Mouse (Mus musculus): ENCODE data around the gene Zbed4. TPM values are rescaled to one million over a fixed set of nuclear protein-coding genes. Genes with fewer than 3 reads are reported as not detected.
A peak's percentile ranks its signal among the peaks of the same experiment; 100 is the strongest.
"Not testable (repeated sequence)": the region's sequence is repeated elsewhere in the genome, so short reads cannot be mapped to it uniquely, and the experiment has no call there.

The Zbed4 gene
- polyA plus RNA-seq, 1 experiment from 2014 or later: 42.5 TPM

- no peak for DNase-seq (ENCODE audit: low spot score, missing footprints)
- no peaks in the 10 kb centered on the region for H3K27me3 ChIP-seq (ENCODE audit: control insufficient read depth, insufficient read depth, low read length)
- H3K4me1 ChIP-seq (ENCODE audit: control insufficient read depth, insufficient read depth, low read length): peaks cover 4% of the 10 kb centered on the region; the same call in 1 of the 2 replicates
- H3K36me3 ChIP-seq (ENCODE audit: control insufficient read depth, insufficient read depth, low read length): no peaks in the 10 kb centered on the region
- no peaks in the 10 kb centered on the region for H3K9me3 ChIP-seq (ENCODE audit: control insufficient read depth, low read length)
- H3K4me3 ChIP-seq (ENCODE audit: low read depth, low read length): no peak overlapping the region
- no peak overlapping the region for H3K9ac ChIP-seq (ENCODE audit: low read length)
- no peak overlapping the region for H3K4me2 ChIP-seq
- 95% methylated on average over 10 of the region's 10 CpGs for WGBS
- ATAC-seq (ENCODE audit: low FRiP score): no peak
- no peak overlapping the region for H3K27ac ChIP-seq (ENCODE audit: low read depth, low read length)
These were observed 1.4 kb upstream of the Zbed4 start for GRCm38 (mm10) chr15:88750032-88750431.

- Histone ChIP-seq H3K4me1 (ENCODE audit: control insufficient read depth, insufficient read depth, low read length) (peaks cover 4% of the 10 kb centered on the region; the same call in 1 of the 2 replicates), H3K4me3 (ENCODE audit: low read depth, low read length) (peak overlapping the region; percentile 94), H3K36me3 (ENCODE audit: control insufficient read depth, insufficient read depth, low read length) (0 out of 2 replicates have a peak, but pooled peaks cover 2% of the 10 kb centered on the region), H3K9me3 (ENCODE audit: control insufficient read depth, low read length) (no peaks in the 10 kb centered on the region), H3K27ac (ENCODE audit: low read depth, low read length) (peak overlapping the region; percentile 82), H3K27me3 (ENCODE audit: control insufficient read depth, insufficient read depth, low read length) (no peaks in the 10 kb centered on the region), H3K4me2 (peak overlapping the region; percentile 77), H3K9ac (ENCODE audit: low read length) (peak overlapping the region; percentile 69)
- ATAC-seq (ENCODE audit: low FRiP score) (peak; percentile 97), DNase-seq (ENCODE audit: low spot score, missing footprints) (peak; percentile 100)
- 8% methylated on average over 53 of the region's 54 CpGs for WGBS
These were observed 540 bp upstream of the Zbed4 start for GRCm38 (mm10) chr15:88750677-88751563.

- WGBS: under 1% methylated on average over 8 of the region's 8 CpGs
These were observed 908 bp downstream of the Zbed4 start for GRCm38 (mm10) chr15:88752403-88752733.

GRCm38 (mm10) chr15:88754896-88755295 is 3.4 kb downstream of the Zbed4 start:
- peaks cover 4% of the 10 kb centered on the region; the same call in 1 of the 2 replicates for H3K4me1 ChIP-seq (ENCODE audit: control insufficient read depth, insufficient read depth, low read length)
- 92% methylated on average over 2 of the region's 2 CpGs for WGBS
- H3K36me3 ChIP-seq (ENCODE audit: control insufficient read depth, insufficient read depth, low read length): peaks cover 8% of the 10 kb centered on the region

More at GRCm38 (mm10) chr15:88752403-88752733, 908 bp downstream of the Zbed4 start:
- H3K9ac ChIP-seq (ENCODE audit: low read length): peak overlapping the region; percentile 93
- DNase-seq (ENCODE audit: low spot score, missing footprints) (no peak), ATAC-seq (ENCODE audit: low FRiP score) (no peak)
- peaks cover 4% of the 10 kb centered on the region for H3K36me3 ChIP-seq (ENCODE audit: control insufficient read depth, insufficient read depth, low read length)
- peak overlapping the region; percentile 87; the same call in 1 of the 2 replicates for H3K27ac ChIP-seq (ENCODE audit: low read depth, low read length)
- peak overlapping the region; percentile 94 for H3K4me3 ChIP-seq (ENCODE audit: low read depth, low read length)
- no peaks in the 10 kb centered on the region for H3K27me3 ChIP-seq (ENCODE audit: control insufficient read depth, insufficient read depth, low read length)
- peak overlapping the region; percentile 58 for H3K4me2 ChIP-seq
- peaks cover 4% of the 10 kb centered on the region; the same call in 1 of the 2 replicates for H3K4me1 ChIP-seq (ENCODE audit: control insufficient read depth, insufficient read depth, low read length)
- no peaks in the 10 kb centered on the region for H3K9me3 ChIP-seq (ENCODE audit: control insufficient read depth, low read length)

DNA sequence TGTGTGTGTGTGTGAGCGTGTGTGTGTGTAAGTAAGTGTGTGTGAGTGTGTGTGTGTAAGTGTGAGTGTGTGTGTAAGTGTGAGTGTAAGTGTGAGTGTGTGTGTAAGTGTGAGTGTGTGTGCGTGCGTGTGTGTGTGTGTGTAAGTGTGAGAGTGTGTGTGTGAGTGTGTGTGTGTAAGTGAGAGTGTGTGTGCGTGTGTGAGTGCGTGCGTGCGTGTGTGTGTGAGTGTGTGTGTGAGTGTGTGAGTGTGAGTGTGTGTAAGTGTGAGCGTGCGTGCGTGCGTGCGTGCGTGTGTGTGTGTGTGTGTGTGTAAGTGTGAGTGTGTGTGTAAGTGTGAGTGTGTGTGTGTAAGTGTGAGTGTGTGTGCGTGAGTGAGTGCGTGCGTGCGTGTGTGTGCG is 4.3 kb downstream of the Zbed4 start:
- peak; percentile 47 for DNase-seq (ENCODE audit: low spot score, missing footprints)
- H3K4me3 ChIP-seq (ENCODE audit: low read depth, low read length): no peak overlapping the region
- no peak overlapping the region for H3K9ac ChIP-seq (ENCODE audit: low read length)
- no peak for ATAC-seq (ENCODE audit: low FRiP score)
- no peak overlapping the region for H3K27ac ChIP-seq (ENCODE audit: low read depth, low read length)
- no peak overlapping the region for H3K4me2 ChIP-seq
- H3K9me3 ChIP-seq (ENCODE audit: control insufficient read depth, low read length): no peaks in the 10 kb centered on the region
- no peaks in the 10 kb centered on the region for H3K27me3 ChIP-seq (ENCODE audit: control insufficient read depth, insufficient read depth, low read length)
- WGBS: 96% methylated on average over 18 of the region's 18 CpGs
- H3K36me3 ChIP-seq (ENCODE audit: control insufficient read depth, insufficient read depth, low read length): peaks cover 8% of the 10 kb centered on the region
- no peaks in the 10 kb centered on the region; the same call in 1 of the 2 replicates for H3K4me1 ChIP-seq (ENCODE audit: control insufficient read depth, insufficient read depth, low read length)

More at GRCm38 (mm10) chr15:88754896-88755295, 3.4 kb downstream of the Zbed4 start:
- H3K4me2 ChIP-seq: no peak overlapping the region
- H3K9ac ChIP-seq (ENCODE audit: low read length): no peak overlapping the region
- H3K4me3 ChIP-seq (ENCODE audit: low read depth, low read length): no peak overlapping the region
- DNase-seq (ENCODE audit: low spot score, missing footprints): no peak
- H3K27me3 ChIP-seq (ENCODE audit: control insufficient read depth, insufficient read depth, low read length): no peaks in the 10 kb centered on the region
- H3K9me3 ChIP-seq (ENCODE audit: control insufficient read depth, low read length): no peaks in the 10 kb centered on the region
- no peak overlapping the region for H3K27ac ChIP-seq (ENCODE audit: low read depth, low read length)
- no peak for ATAC-seq (ENCODE audit: low FRiP score)

- peak; percentile 37 for DNase-seq (ENCODE audit: low spot score, missing footprints)
- H3K4me3 ChIP-seq (ENCODE audit: low read depth, low read length): no peak overlapping the region
- ATAC-seq (ENCODE audit: low FRiP score): no peak
- no peaks in the 10 kb centered on the region for H3K27me3 ChIP-seq (ENCODE audit: control insufficient read depth, insufficient read depth, low read length)
- no peaks in the 10 kb centered on the region for H3K4me1 ChIP-seq (ENCODE audit: control insufficient read depth, insufficient read depth, low read length)
- 93% methylated on average over 3 of the region's 3 CpGs for WGBS
- H3K4me2 ChIP-seq: no peak overlapping the region
- no peak overlapping the region for H3K9ac ChIP-seq (ENCODE audit: low read length)
- no peaks in the 10 kb centered on the region for H3K9me3 ChIP-seq (ENCODE audit: control insufficient read depth, low read length)
- peaks cover 10% of the 10 kb centered on the region for H3K36me3 ChIP-seq (ENCODE audit: control insufficient read depth, insufficient read depth, low read length)
- H3K27ac ChIP-seq (ENCODE audit: low read depth, low read length): no peak overlapping the region
These were observed 6.6 kb downstream of the Zbed4 start for GRCm38 (mm10) chr15:88758061-88758460.

GRCm38 (mm10) chr15:88761551-88761950 is 10.1 kb downstream of the Zbed4 start:
- Histone ChIP-seq H3K4me2 (no peak overlapping the region), H3K27ac (ENCODE audit: low read depth, low read length) (no peak overlapping the region), H3K9me3 (ENCODE audit: control insufficient read depth, low read length) (no peaks in the 10 kb centered on the region), H3K4me1 (ENCODE audit: control insufficient read depth, insufficient read depth, low read length) (no peaks in the 10 kb centered on the region), H3K36me3 (ENCODE audit: control insufficient read depth, insufficient read depth, low read length) (peaks cover 9% of the 10 kb centered on the region), H3K9ac (ENCODE audit: low read length) (no peak overlapping the region), H3K4me3 (ENCODE audit: low read depth, low read length) (no peak overlapping the region), H3K27me3 (ENCODE audit: control insufficient read depth, insufficient read depth, low read length) (no peaks in the 10 kb centered on the region)
- DNase-seq (ENCODE audit: low spot score, missing footprints) (peak; percentile 2), ATAC-seq (ENCODE audit: low FRiP score) (no peak)
- 93% methylated on average over 4 of the region's 4 CpGs for WGBS

GRCm38 (mm10) chr15:88766139-88766538 is 14.7 kb downstream of the Zbed4 start:
- not testable (repeated sequence) for H3K9ac ChIP-seq (ENCODE audit: low read length); H3K4me3 ChIP-seq (ENCODE audit: low read depth, low read length); H3K4me2 ChIP-seq; H3K9me3 ChIP-seq (ENCODE audit: control insufficient read depth, low read length); H3K27ac ChIP-seq (ENCODE audit: low read depth, low read length); ATAC-seq (ENCODE audit: low FRiP score); H3K4me1 ChIP-seq (ENCODE audit: control insufficient read depth, insufficient read depth, low read length); H3K27me3 ChIP-seq (ENCODE audit: control insufficient read depth, insufficient read depth, low read length)
- 99% methylated on average over 2 of the region's 2 CpGs for WGBS
- DNase-seq (ENCODE audit: low spot score, missing footprints): peak; percentile 79
- H3K36me3 ChIP-seq (ENCODE audit: control insufficient read depth, insufficient read depth, low read length): peaks cover 11% of the 10 kb centered on the region; the same call in 1 of the 2 replicates

DNA sequence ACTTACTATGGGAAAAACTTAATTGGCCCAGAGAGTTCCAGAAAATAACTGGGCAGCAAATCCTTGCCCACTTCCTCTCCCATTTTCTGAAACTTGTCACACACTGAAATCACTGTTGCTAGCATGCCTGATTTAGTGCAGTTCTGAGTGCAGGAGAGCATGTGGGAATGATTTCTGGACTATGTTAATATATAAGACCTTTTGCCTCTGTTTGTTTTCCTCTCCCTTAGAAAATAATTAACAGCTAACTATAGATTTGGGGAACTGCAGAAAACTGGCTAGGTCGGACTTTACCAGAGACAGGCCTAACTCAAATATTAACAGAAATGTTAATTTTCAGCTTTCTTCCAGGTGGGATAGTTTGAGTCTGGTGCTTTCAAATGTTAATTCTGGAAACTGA is 17.1 kb downstream of the Zbed4 start:
- DNase-seq (ENCODE audit: low spot score, missing footprints): no peak
- H3K9me3 ChIP-seq (ENCODE audit: control insufficient read depth, low read length): no peaks in the 10 kb centered on the region
- H3K27ac ChIP-seq (ENCODE audit: low read depth, low read length): no peak overlapping the region
- H3K4me2 ChIP-seq: no peak overlapping the region
- H3K4me1 ChIP-seq (ENCODE audit: control insufficient read depth, insufficient read depth, low read length): no peaks in the 10 kb centered on the region
- 94% methylated on average over 1 of the region's 1 CpGs for WGBS
- no peak overlapping the region for H3K9ac ChIP-seq (ENCODE audit: low read length)
- no peaks in the 10 kb centered on the region for H3K27me3 ChIP-seq (ENCODE audit: control insufficient read depth, insufficient read depth, low read length)
- peaks cover 15% of the 10 kb centered on the region; the same call in 1 of the 2 replicates for H3K36me3 ChIP-seq (ENCODE audit: control insufficient read depth, insufficient read depth, low read length)
- ATAC-seq (ENCODE audit: low FRiP score): no peak
- H3K4me3 ChIP-seq (ENCODE audit: low read depth, low read length): no peak overlapping the region
